Mouse (Mus musculus) cerebellum, adult 2 months (tissue): Measurements from ENCODE around the gene Zfp692. TPM values are rescaled to one million over a fixed set of nuclear protein-coding genes. Genes with fewer than 3 reads are reported as not detected.
A peak's percentile ranks its signal among the peaks of the same experiment; 100 is the strongest.

Source experiments
- DNase-seq, 2 experiments: peaks; one replicate each; pipeline ENCODE4 v3.0.0; 2021
- H3K27ac ChIP-seq: fragments of 200-500 bp; 2 replicates; pipeline ENCODE4 v1.5.1; 2012; ENCODE audit warnings: low read length, control low read depth, inconsistent platforms; ENCODE audit not compliant: insufficient read depth
- H3K27me3 ChIP-seq: fragments of 200-500 bp; 2 replicates; pipeline ENCODE4 v1.6.1; 2012; ENCODE audit warnings: inconsistent platforms, mild to moderate bottlenecking, low read length, moderate library complexity; ENCODE audit not compliant: control insufficient read depth, insufficient read depth
- H3K4me1 ChIP-seq: fragments of 200-500 bp; 2 replicates; pipeline ENCODE4 v1.6.1; 2011; ENCODE audit warnings: low read length; ENCODE audit not compliant: control insufficient read depth, insufficient read depth
- H3K4me3 ChIP-seq: fragments of 200-500 bp; replicated peaks from 2 replicates; pipeline ENCODE3; 2011; ENCODE audit warnings: mild to moderate bottlenecking, low read depth, low read length, control low read depth; ENCODE audit not compliant: insufficient read depth
- CTCF ChIP-seq: fragments of 200-500 bp; IDR thresholded peaks from 2 replicates; pipeline ENCODE4 v1.5.1; 2011; ENCODE audit warnings: low read depth, mild to moderate bottlenecking, control low read depth, low read length, moderate library complexity, borderline replicate concordance; ENCODE audit not compliant: insufficient read depth
- POLR2A ChIP-seq: fragments of 200-500 bp; IDR thresholded peaks from 2 replicates; pipeline ENCODE4 v1.6.1; 2011; ENCODE audit warnings: low read length, control low read depth, borderline replicate concordance; ENCODE audit not compliant: insufficient read depth
- WGBS: fragments of 180-500 bp; shearing (Covaris S2); methylation state at CpG from one replicate; pipeline ENCODE4 v1.1.7; 2018; 5-methylcytosine and 5-hydroxymethylcytosine counted together
- polyA plus RNA-seq: library from polyadenylated mRNA; depleted of rRNA; stranded (reverse); fragments of >200 nt; gene quantifications from 2 replicates; pipeline ENCODE4 v1.2.3, GENCODE M21; 2012

Zfp692 gene
- polyA plus RNA-seq, 1 experiment: 74.5 TPM

- no peak overlapping the region for H3K27ac ChIP-seq
- H3K4me3 ChIP-seq: no peak overlapping the region
- H3K27me3 ChIP-seq: no peaks in the 10 kb centered on the region
- peaks cover 9% of the 10 kb centered on the region for H3K4me1 ChIP-seq
- no peak for TF ChIP-seq POLR2A
- TF ChIP-seq CTCF: no peak
- DNase-seq: no peak
- 95% methylated on average over 3 of the region's 3 CpGs for WGBS
Measured at GRCm38 (mm10) chr11:58326781-58327180, 19.9 kb downstream of the Zfp692 start.

GRCm38 (mm10) chr11:58329906-58330275 is 23.0 kb downstream of the Zfp692 start:
- H3K27ac ChIP-seq: peak overlapping the region; percentile 32
- no peak for TF ChIP-seq CTCF
- no peak for TF ChIP-seq POLR2A
- 0% methylated on average over 21 of the region's 21 CpGs for WGBS
- H3K4me1 ChIP-seq: peaks cover 18% of the 10 kb centered on the region
- no peaks in the 10 kb centered on the region for H3K27me3 ChIP-seq
- peak overlapping the region; percentile 100 for H3K4me3 ChIP-seq
- no peak for DNase-seq

- WGBS: under 1% methylated on average over 52 of the region's 52 CpGs
- peaks cover 20% of the 10 kb centered on the region for H3K4me1 ChIP-seq
- H3K4me3 ChIP-seq: peak within 1 kb of the TSS; percentile 100
- TF ChIP-seq CTCF (no peak), POLR2A (peak; percentile 59; the same call in 1 of the 2 replicates)
- peak within 1 kb of the TSS; percentile 92 for H3K27ac ChIP-seq
- DNase-seq: peak; percentile 94
- no peaks in the 10 kb centered on the region for H3K27me3 ChIP-seq
Measured at GRCm38 (mm10) chr11:58330276-58331148, 23.6 kb downstream of the Zfp692 start, which contains the start of the genes Zfp672 and Sh3bp5l. Zfp672 (minus strand) TSS chr11:58330339. Sh3bp5l (plus strand) TSS chr11:58330724.

- no peak for DNase-seq
- WGBS: 7% methylated on average over 10 of the region's 10 CpGs
- Histone ChIP-seq H3K4me1 (peaks cover 20% of the 10 kb centered on the region), H3K27me3 (no peaks in the 10 kb centered on the region), H3K4me3 (peak overlapping the region; percentile 100), H3K27ac (no peak overlapping the region)
- TF ChIP-seq CTCF (no peak), POLR2A (no peak)
Measured at GRCm38 (mm10) chr11:58331149-58331495, 24.3 kb downstream of the Zfp692 start.

- H3K27ac ChIP-seq: no peak overlapping the region
- WGBS: 76% methylated on average over 6 of the region's 6 CpGs
- peaks cover 20% of the 10 kb centered on the region for H3K4me1 ChIP-seq
- peak overlapping the region; percentile 100 for H3K4me3 ChIP-seq
- H3K27me3 ChIP-seq: no peaks in the 10 kb centered on the region
- DNase-seq: no peak
- TF ChIP-seq POLR2A (no peak), CTCF (no peak)
Measured at GRCm38 (mm10) chr11:58331546-58331945, 24.7 kb downstream of the Zfp692 start.

- Histone ChIP-seq H3K4me1 (peaks cover 17% of the 10 kb centered on the region), H3K27me3 (no peaks in the 10 kb centered on the region), H3K27ac (no peak overlapping the region), H3K4me3 (no peak overlapping the region)
- peak; percentile 52 to 75 for DNase-seq
- WGBS: 5% methylated on average over 3 of the region's 3 CpGs
- TF ChIP-seq CTCF: no peak
- no peak for TF ChIP-seq POLR2A
Measured at GRCm38 (mm10) chr11:58334746-58335145, 27.9 kb downstream of the Zfp692 start.

- TF ChIP-seq CTCF (no peak), POLR2A (no peak)
- Histone ChIP-seq H3K27me3 (no peaks in the 10 kb centered on the region), H3K27ac (no peak overlapping the region), H3K4me3 (no peak overlapping the region), H3K4me1 (no peaks in the 10 kb centered on the region)
- 86% methylated on average over 4 of the region's 4 CpGs for WGBS
- DNase-seq: no peak
Measured at GRCm38 (mm10) chr11:58346745-58347144, 39.9 kb downstream of the Zfp692 start.

GRCm38 (mm10) chr11:58350628-58351027 is 43.8 kb downstream of the Zfp692 start:
- H3K4me1 ChIP-seq: no peaks in the 10 kb centered on the region; the same call in 1 of the 2 replicates
- no peak for DNase-seq
- WGBS: 65% methylated on average over 4 of the region's 4 CpGs
- no peak overlapping the region for H3K4me3 ChIP-seq
- no peak overlapping the region for H3K27ac ChIP-seq
- no peaks in the 10 kb centered on the region for H3K27me3 ChIP-seq
- TF ChIP-seq POLR2A: no peak
- TF ChIP-seq CTCF: no peak
